Mouse (Mus musculus) lung, embryonic 14.5 days (tissue): Measurements from ENCODE around the gene Gm28308. TPM values are rescaled to one million over a fixed set of nuclear protein-coding genes. Genes with fewer than 3 reads are reported as not detected.

ENCODE experiments used
- ATAC-seq: fragments of 200-750 bp; cut with Nextera tagmentation; 2 replicates; pipeline ENCODE4 v1.8.0; 2017; ENCODE audit warnings: mild to moderate bottlenecking, moderate TSS enrichment, moderate library complexity; ENCODE audit not compliant: insufficient read depth
- DNase-seq: peaks from one replicate; pipeline ENCODE4 v3.0.0-alpha.2; 2015
- H3K27ac ChIP-seq: fragments of 300-500 bp; sonication (generic); 2 replicates; pipeline ENCODE4 v1.5.1; 2014; ENCODE audit warnings: low read depth, mild to moderate bottlenecking, moderate library complexity
- H3K27me3 ChIP-seq: fragments of 300-500 bp; sonication (generic); 2 replicates; pipeline ENCODE4 v1.6.1; 2014; ENCODE audit warnings: low read length, control low read depth; ENCODE audit not compliant: insufficient read depth
- H3K36me3 ChIP-seq: fragments of 300-500 bp; sonication (generic); 2 replicates; pipeline ENCODE4 v1.6.1; 2014; ENCODE audit warnings: control low read depth; ENCODE audit not compliant: insufficient read depth
- H3K4me1 ChIP-seq: fragments of 300-500 bp; sonication (generic); 2 replicates; pipeline ENCODE4 v1.6.1; 2014; ENCODE audit warnings: antibody characterized with exemption, control low read depth; ENCODE audit not compliant: insufficient read depth
- H3K4me2 ChIP-seq: fragments of 300-500 bp; sonication (generic); 2 replicates; pipeline ENCODE4 v1.6.1; 2014; ENCODE audit warnings: mild to moderate bottlenecking
- H3K4me3 ChIP-seq: fragments of 300-500 bp; sonication (generic); 2 replicates; pipeline ENCODE4 v1.5.1; 2014; ENCODE audit warnings: low read depth, low read length
- H3K9ac ChIP-seq: fragments of 300-500 bp; sonication (generic); 2 replicates; pipeline ENCODE4 v1.6.1; 2014
- H3K9me3 ChIP-seq: fragments of 300-500 bp; sonication (generic); 2 replicates; pipeline ENCODE4 v1.6.1; 2016; ENCODE audit warnings: low read depth, low read length, control low read depth
- CTCF ChIP-seq: IDR thresholded peaks from 2 replicates; pipeline ENCODE4 v1.5.1; 2016; ENCODE audit warnings: antibody characterized with exemption, low read depth
- WGBS: fragments of 180-500 bp; shearing (Covaris S2); extraction: QIAGEN DNeasy Blood & Tissue Kit; methylation state at CpG from one replicate; pipeline ENCODE4 v1.1.7; 2014; 5-methylcytosine and 5-hydroxymethylcytosine counted together
- polyA plus RNA-seq: library from polyadenylated mRNA; unstranded; fragments of >200 nt; fragmentation: Nextera tagmentation; extraction: Ambion mirVana; gene quantifications from 2 replicates; pipeline ENCODE4 v1.2.1, GENCODE M21; 2014

Gm28308 gene
- polyA plus RNA-seq, 1 experiment from 2014 or later = not detected

DNA sequence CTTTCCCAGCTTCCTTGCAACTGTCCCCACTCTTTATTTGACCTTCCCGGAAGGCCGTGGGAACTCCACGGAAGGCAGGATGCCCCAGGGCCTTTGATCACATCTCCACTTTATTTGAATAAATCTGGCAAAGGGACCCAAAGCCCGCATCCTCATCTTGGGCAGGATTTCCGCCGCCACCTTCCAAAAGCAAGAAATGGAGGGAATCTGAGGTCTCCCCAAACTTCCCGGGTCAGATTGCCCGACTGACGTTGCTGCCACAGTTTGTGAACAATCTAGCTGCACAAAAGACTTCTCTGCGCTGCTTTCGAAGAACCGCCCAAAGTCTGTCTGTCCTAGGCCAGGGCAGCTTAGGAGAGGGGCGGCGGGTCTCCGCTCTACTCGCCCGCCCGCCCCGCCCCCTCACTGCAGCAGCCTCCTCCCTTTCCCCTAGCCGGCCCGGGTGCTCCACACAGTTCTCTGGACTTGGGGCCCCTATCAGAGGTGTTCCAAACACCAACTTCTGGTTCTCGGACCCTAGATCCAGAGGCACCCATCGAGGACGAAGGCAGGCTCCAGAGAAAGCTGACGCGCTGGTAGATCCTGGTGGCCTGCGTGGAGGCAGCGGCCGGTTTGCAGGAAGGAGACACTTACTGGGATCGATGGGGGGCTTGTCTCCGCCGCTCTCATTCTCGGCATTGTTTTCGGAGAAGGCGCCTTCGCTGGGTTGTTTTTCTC, 11.9 kb upstream of the Gm28308 start:
- 2% methylated on average over 35 of the region's 36 CpGs for WGBS
- no peaks in the 10 kb centered on the region for H3K36me3 ChIP-seq
- no peaks in the 10 kb centered on the region for H3K9me3 ChIP-seq
- TF ChIP-seq CTCF = no peak
- peak overlapping the region; percentile 45; the same call in 1 of the 2 replicates for H3K4me2 ChIP-seq
- H3K4me1 ChIP-seq = no peaks in the 10 kb centered on the region
- DNase-seq (no peak), ATAC-seq (no peak)
- no peak overlapping the region for H3K27ac ChIP-seq
- H3K27me3 ChIP-seq = peaks cover 100% of the 10 kb centered on the region
- peak overlapping the region; percentile 25; the same call in 1 of the 2 replicates for H3K4me3 ChIP-seq
- H3K9ac ChIP-seq = no peak overlapping the region

DNA sequence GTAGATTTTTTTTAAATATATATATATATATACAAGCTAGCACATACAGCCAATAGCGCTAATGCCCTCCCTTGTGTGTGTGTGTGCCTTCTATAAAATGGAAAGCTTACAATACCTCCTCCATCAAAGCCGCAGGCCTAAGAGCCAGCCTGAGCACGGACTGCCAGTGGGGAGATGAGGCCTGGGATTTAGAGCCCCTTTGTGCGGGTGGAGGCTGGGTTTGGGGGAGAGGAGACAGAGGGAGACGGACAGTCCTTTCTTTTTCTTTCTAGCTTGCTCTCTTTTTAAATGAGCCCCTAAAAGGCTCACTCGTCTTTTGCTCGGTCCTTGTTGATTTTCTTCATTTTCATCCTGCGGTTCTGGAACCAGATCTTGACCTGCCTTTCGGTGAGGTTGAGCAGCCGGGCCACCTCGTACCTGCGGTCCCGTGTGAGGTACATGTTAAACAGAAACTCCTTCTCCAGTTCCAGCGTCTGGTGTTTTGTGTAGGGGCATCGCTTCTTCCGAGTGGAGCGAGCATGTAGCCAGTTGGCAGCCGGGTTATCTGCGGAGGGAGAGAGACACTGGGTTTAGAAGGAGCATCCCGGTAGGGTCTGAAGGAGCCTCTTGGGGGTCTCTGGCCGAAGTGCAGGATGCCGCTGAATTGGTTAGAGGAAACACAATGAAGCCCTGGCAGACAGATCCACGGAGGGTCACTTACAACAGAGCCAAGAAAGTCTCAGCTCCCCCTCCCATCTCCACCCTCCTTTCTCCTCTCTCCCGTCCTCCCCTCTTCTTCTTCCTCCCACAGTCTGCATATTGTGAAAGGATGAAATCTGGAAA, 11.0 kb upstream of the Gm28308 start:
- DNase-seq (no peak), ATAC-seq (no peak)
- no peak for TF ChIP-seq CTCF
- H3K4me2 ChIP-seq = peak overlapping the region; percentile 23; the same call in 1 of the 2 replicates
- no peaks in the 10 kb centered on the region for H3K36me3 ChIP-seq
- no peak overlapping the region for H3K27ac ChIP-seq
- WGBS = 9% methylated on average over 24 of the region's 24 CpGs
- H3K9me3 ChIP-seq = no peaks in the 10 kb centered on the region
- peak overlapping the region; percentile 5; the same call in 1 of the 2 replicates for H3K4me3 ChIP-seq
- no peak overlapping the region; the same call in 1 of the 2 replicates for H3K9ac ChIP-seq
- H3K27me3 ChIP-seq = peaks cover 100% of the 10 kb centered on the region
- H3K4me1 ChIP-seq = no peaks in the 10 kb centered on the region

DNA sequence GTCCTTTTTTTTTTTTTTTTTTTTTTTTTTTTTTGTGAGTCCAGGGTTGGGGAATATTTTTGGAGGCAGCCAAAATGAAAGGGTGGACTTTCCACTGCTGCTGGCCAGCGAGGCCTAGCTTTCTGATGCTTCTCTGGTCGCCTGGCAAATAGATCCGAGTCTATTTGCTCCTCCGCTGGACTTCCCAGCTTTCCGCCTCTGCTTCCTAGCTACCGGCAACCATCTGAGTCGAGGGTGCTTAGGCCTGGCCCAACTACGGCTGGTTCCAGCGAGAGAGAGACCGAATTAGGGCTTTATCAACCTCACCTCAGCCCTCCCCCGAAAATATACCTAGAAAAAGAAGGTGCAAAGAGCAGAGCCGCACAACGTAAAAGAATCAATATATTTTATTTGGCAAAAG, 9.6 kb upstream of the Gm28308 start:
- TF ChIP-seq CTCF = no peak
- H3K27me3 ChIP-seq = peaks cover 100% of the 10 kb centered on the region
- no peak overlapping the region for H3K4me3 ChIP-seq
- no peaks in the 10 kb centered on the region for H3K9me3 ChIP-seq
- no peaks in the 10 kb centered on the region for H3K36me3 ChIP-seq
- no peak for DNase-seq
- 47% methylated on average over 13 of the region's 13 CpGs for WGBS
- H3K27ac ChIP-seq = no peak overlapping the region
- no peaks in the 10 kb centered on the region for H3K4me1 ChIP-seq
- ATAC-seq = no peak
- no peak overlapping the region for H3K9ac ChIP-seq
- H3K4me2 ChIP-seq = no peak overlapping the region

DNA sequence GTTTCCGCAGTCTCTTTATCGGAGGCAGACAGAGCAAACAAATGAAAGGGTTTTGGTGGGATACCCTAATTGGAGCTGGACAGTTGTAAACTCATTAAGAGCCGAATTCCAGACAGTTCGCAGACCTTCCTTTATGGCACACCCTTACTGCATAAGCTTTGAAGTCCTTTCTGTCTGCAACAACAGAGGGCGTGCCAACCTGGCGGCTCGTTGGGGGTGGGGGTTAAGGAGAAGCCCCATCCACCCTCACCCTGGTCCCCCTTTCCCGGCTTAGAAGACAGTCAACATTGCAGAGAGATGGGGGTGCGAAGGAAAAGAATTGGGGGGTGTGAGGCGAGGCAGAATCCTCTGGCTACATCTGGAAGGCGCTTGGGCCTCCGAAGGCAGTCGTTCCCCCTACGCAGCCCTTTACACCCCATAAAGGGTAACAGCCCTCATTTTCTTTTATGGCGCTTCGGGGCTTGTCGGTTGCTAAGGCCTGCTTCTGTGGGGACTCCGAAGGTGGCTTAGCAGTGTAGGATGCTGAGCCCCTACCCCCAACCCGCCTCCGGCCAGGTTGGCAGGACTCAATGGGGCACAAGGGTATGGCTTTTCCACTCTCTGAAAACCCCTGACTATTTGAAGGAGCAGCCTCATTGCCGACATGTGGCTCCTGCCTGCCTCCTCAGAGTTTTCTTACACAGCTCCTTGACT, 9.0 kb upstream of the Gm28308 start:
- Histone ChIP-seq H3K27me3 (peaks cover 100% of the 10 kb centered on the region), H3K36me3 (no peaks in the 10 kb centered on the region), H3K9ac (no peak overlapping the region), H3K9me3 (no peaks in the 10 kb centered on the region), H3K4me3 (peak overlapping the region; percentile 58), H3K4me1 (no peaks in the 10 kb centered on the region), H3K27ac (no peak overlapping the region), H3K4me2 (peak overlapping the region; percentile 94)
- TF ChIP-seq CTCF = no peak
- no peak for DNase-seq
- ATAC-seq = peak; percentile 2; the same call in 1 of the 2 replicates
- WGBS = 22% methylated on average over 21 of the region's 21 CpGs

DNA sequence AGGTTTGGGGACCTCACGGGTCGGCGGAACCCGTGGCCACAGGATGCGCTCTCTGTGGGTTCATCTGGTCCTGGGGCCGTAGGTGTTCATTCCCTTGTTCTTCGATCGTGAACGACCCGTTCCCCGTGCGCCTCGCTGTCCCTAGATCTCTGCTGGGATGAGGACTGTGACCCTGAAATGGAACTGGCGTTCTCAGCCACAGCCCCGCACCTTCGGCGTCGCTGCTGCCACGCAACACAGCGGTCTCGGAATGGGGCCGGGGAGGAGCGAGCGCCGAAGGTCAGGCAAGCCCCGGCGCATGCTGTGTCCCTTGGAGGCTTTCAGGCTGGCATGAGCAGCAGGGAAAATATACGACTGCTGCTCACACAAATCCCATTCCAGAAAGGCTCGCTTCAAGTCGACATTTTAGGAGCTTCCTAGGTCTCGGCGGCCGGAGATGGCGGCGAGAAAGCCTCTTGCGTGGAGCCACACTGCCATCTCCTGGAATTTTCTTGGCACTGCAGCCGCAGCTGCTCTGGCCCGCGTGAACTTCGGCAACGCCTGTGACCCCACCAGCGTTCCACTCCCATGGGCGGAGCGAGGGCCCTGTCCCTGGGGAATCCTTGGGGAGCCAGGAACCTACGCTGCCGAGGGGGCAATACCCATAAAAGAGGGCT, 8.3 kb upstream of the Gm28308 start, which contains the start of gene Hoxa7:
Gene Hoxa7, minus strand, starts transcription at position 518 of the 656 bp plus-strand sequence.
- no peaks in the 10 kb centered on the region for H3K36me3 ChIP-seq
- WGBS = 2% methylated on average over 46 of the region's 46 CpGs
- H3K4me2 ChIP-seq = peak within 1 kb of the TSS; percentile 94
- H3K4me1 ChIP-seq = no peaks in the 10 kb centered on the region
- peak; percentile 99 for TF ChIP-seq CTCF
- peak within 1 kb of the TSS; percentile 58 for H3K4me3 ChIP-seq
- H3K27ac ChIP-seq = no peak within 1 kb of the TSS
- peak within 1 kb of the TSS; percentile 67 for H3K9ac ChIP-seq
- DNase-seq = peak; percentile 97
- peak; percentile 51 for ATAC-seq
- peaks cover 99% of the 10 kb centered on the region for H3K27me3 ChIP-seq
- H3K9me3 ChIP-seq = no peaks in the 10 kb centered on the region

DNA sequence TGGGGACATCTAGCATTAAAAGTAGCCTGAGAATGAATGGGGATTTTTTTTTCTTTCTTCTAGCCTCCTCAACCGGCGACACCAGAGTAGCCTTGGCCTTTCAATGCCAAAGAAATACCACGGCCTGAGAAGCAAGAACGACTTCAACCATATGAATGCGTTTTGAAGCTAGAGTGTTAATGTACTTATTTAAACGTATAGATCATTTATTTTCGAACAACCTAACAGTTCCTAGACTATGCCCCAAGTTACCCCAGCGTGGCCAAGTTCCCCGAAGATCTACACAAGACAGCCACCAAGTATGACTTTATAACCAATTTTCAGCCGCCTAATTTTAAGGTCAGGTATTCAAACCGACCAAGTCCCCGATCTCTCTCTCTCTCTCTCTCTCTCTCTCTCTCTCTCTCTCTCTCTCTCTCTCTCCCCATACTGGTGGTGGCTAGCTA, 7.7 kb upstream of the Gm28308 start:
- Histone ChIP-seq H3K9ac (peak overlapping the region; percentile 67), H3K36me3 (no peaks in the 10 kb centered on the region), H3K4me2 (peak overlapping the region; percentile 94), H3K4me3 (peak overlapping the region; percentile 58), H3K27me3 (peaks cover 99% of the 10 kb centered on the region), H3K4me1 (no peaks in the 10 kb centered on the region), H3K27ac (no peak overlapping the region), H3K9me3 (no peaks in the 10 kb centered on the region)
- 25% methylated on average over 12 of the region's 12 CpGs for WGBS
- DNase-seq (peak; percentile 48), ATAC-seq (no peak)
- no peak for TF ChIP-seq CTCF
